Mouse (Mus musculus) kidney, postnatal 0 days (tissue): ENCODE measurements around the gene Ntn4. TPM values are rescaled to one million over a fixed set of nuclear protein-coding genes. Genes with fewer than 3 reads are reported as not detected.
A peak's percentile ranks its signal among the peaks of the same experiment; 100 is the strongest.

Source experiments
- ATAC-seq: fragments of 200-750 bp; cut with Nextera tagmentation; replicated peaks from 2 replicates; pipeline ENCODE4 v1.8.0; 2017; ENCODE audit warnings: low read depth, moderate number of reproducible peaks, moderate TSS enrichment, moderate library complexity; ENCODE audit not compliant: low FRiP score
- DNase-seq: peaks from one replicate; pipeline ENCODE4 v3.0.0-alpha.2; 2016; ENCODE audit warnings: low spot score
- H3K27ac ChIP-seq: fragments of 300-500 bp; sonication (generic); 2 replicates; pipeline ENCODE4 v1.5.1; 2014; ENCODE audit warnings: mild to moderate bottlenecking
- H3K27me3 ChIP-seq: fragments of 300-500 bp; sonication (generic); 2 replicates; pipeline ENCODE4 v1.6.1; 2014; ENCODE audit warnings: low read length, mixed read lengths; ENCODE audit not compliant: insufficient read depth
- H3K36me3 ChIP-seq: fragments of 300-500 bp; sonication (generic); 2 replicates; pipeline ENCODE4 v1.6.1; 2014; ENCODE audit warnings: low read length, mixed read lengths; ENCODE audit not compliant: insufficient read depth
- H3K4me1 ChIP-seq: fragments of 300-500 bp; sonication (generic); replicated peaks from 2 replicates; pipeline ENCODE4 v1.6.1; 2014; ENCODE audit warnings: antibody characterized with exemption, low read length, mixed read lengths; ENCODE audit not compliant: insufficient read depth
- H3K4me2 ChIP-seq: fragments of 300-500 bp; sonication (generic); 2 replicates; pipeline ENCODE4 v1.6.1; 2014; ENCODE audit warnings: mild to moderate bottlenecking, low read length, moderate library complexity, mixed read lengths
- H3K4me3 ChIP-seq: fragments of 300-500 bp; sonication (generic); replicated peaks from 2 replicates; pipeline ENCODE4 v1.5.1; 2014; ENCODE audit warnings: low read depth, low read length
- H3K9ac ChIP-seq: fragments of 300-500 bp; sonication (generic); 2 replicates; pipeline ENCODE4 v1.6.1; 2014; ENCODE audit warnings: low read depth, low read length
- H3K9me3 ChIP-seq: fragments of 300-500 bp; sonication (generic); replicated peaks from 2 replicates; pipeline ENCODE4 v1.6.1; 2016; ENCODE audit warnings: low read length, inconsistent platforms, mixed read lengths
- CTCF ChIP-seq: IDR thresholded peaks from 2 replicates; pipeline ENCODE4 v1.5.1; 2016; ENCODE audit warnings: antibody characterized with exemption, low read depth, mild to moderate bottlenecking, moderate library complexity
- WGBS: fragments of 180-500 bp; shearing (Covaris S2); extraction: QIAGEN DNeasy Blood & Tissue Kit; methylation state at CpG from one replicate; pipeline ENCODE4 v1.1.7; 2014; 5-methylcytosine and 5-hydroxymethylcytosine counted together
- polyA plus RNA-seq: library from polyadenylated mRNA; unstranded; fragments of >200 nt; fragmentation: Nextera tagmentation; extraction: Ambion mirVana; gene quantifications from 2 replicates; pipeline ENCODE4 v1.2.1, GENCODE M21; 2015

The Ntn4 gene
- polyA plus RNA-seq, 1 experiment from 2014 or later = 1.4 TPM

DNA sequence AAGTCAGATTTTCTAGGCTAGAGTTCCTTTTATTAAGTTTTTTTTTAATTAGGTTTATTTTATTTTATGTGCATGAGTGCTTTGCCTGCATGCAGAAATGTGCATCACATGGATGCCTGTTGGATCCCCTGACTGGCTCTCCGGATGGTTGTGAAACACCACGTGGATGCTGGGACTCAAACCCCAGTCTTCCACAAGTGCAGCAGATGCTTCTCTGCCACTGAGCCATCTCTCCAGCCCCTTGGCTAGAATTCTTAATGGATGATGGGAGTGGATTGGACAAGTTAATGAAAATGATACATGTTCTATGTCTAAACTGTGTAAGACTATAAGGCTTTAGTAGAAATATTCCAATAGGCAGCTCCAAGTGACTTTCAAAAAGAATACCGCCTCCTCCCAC, 47.3 kb downstream of the Ntn4 start:
- Histone ChIP-seq H3K4me1 (0 out of 2 replicates have a peak, but pooled peaks cover 3% of the 10 kb centered on the region), H3K27ac (no peak overlapping the region), H3K36me3 (no peaks in the 10 kb centered on the region), H3K4me2 (no peak overlapping the region), H3K9ac (no peak overlapping the region), H3K9me3 (no peaks in the 10 kb centered on the region), H3K4me3 (no peak overlapping the region), H3K27me3 (no peaks in the 10 kb centered on the region)
- TF ChIP-seq CTCF = no peak
- WGBS = 93% methylated on average over 3 of the region's 3 CpGs
- no peak for DNase-seq
- no peak for ATAC-seq

DNA sequence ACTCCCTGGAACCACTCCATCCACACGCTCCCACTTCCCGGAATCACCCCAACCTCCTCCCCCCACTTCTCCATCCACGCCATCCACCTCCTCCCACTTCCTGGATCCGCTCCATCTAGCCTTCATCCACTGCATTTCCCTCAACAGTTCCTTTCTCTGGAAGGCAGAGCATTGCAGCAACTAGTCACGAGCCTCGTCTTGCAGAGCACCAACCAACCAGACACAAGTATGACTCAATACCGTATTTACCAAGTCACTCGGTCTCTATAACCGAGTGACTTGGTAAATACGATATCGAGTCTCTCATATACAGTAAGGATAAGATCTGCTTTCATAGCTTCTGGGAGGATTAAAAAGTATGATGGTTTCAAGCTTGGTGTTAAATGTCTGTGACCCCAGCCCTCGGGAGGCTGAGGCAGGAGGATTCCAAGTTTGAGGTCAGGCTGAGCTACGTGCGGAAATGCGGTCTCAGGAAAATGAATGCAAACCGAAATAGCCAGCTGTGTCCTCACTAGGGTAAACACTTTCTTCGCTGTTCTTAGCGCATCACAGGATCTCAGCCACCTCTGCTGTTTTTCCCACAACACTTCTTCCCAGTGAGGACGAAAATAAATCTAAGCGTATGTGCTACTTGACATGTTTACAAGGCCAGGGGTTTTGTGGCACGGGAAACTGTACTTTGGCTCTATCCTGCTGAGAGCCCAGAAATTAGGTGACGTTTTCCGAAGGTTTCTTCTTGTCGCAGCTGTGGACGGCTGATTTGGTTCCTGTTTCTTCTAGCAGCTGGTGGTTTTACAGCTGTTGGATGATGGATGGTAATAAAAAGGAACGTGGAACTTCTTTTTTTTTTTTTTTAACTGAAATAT, 48.1 kb downstream of the Ntn4 start:
- H3K4me1 ChIP-seq = 0 out of 2 replicates have a peak, but pooled peaks cover 3% of the 10 kb centered on the region
- no peak overlapping the region for H3K9ac ChIP-seq
- ATAC-seq (no peak), DNase-seq (peak; percentile 79)
- no peaks in the 10 kb centered on the region for H3K36me3 ChIP-seq
- no peak overlapping the region for H3K4me3 ChIP-seq
- H3K4me2 ChIP-seq = no peak overlapping the region
- H3K9me3 ChIP-seq = no peaks in the 10 kb centered on the region
- 63% methylated on average over 26 of the region's 26 CpGs for WGBS
- TF ChIP-seq CTCF = no peak
- H3K27me3 ChIP-seq = no peaks in the 10 kb centered on the region
- H3K27ac ChIP-seq = 0 out of 2 replicates have a peak overlapping the region, but pooled peaks have one; percentile 2

DNA sequence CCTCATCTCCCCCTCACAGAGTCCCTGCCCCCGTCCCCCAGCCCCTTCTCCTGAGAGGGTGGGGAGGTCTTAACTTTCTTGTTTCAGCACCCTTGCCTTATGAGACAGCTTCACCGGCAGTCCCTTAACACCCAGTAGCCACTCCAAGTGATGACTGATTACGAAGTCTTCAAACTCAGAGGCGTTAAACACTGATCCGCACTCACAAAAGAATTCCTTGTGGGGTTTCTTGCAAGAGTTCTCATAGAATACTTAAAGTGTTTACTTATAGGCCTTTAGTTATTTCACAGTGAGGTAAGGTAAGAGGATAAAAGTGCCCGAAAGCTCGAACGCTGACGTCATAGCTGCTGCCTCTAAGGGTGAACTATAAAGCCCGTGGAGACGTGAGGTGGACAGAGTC, 50.9 kb downstream of the Ntn4 start:
- no peak overlapping the region for H3K4me2 ChIP-seq
- H3K9ac ChIP-seq = no peak overlapping the region
- no peaks in the 10 kb centered on the region for H3K27me3 ChIP-seq
- no peaks in the 10 kb centered on the region for H3K9me3 ChIP-seq
- no peak for DNase-seq
- no peak overlapping the region for H3K4me3 ChIP-seq
- ATAC-seq = no peak
- H3K4me1 ChIP-seq = 0 out of 2 replicates have a peak, but pooled peaks cover 3% of the 10 kb centered on the region
- no peaks in the 10 kb centered on the region for H3K36me3 ChIP-seq
- H3K27ac ChIP-seq = no peak overlapping the region
- TF ChIP-seq CTCF = no peak
- 69% methylated on average over 11 of the region's 11 CpGs for WGBS

DNA sequence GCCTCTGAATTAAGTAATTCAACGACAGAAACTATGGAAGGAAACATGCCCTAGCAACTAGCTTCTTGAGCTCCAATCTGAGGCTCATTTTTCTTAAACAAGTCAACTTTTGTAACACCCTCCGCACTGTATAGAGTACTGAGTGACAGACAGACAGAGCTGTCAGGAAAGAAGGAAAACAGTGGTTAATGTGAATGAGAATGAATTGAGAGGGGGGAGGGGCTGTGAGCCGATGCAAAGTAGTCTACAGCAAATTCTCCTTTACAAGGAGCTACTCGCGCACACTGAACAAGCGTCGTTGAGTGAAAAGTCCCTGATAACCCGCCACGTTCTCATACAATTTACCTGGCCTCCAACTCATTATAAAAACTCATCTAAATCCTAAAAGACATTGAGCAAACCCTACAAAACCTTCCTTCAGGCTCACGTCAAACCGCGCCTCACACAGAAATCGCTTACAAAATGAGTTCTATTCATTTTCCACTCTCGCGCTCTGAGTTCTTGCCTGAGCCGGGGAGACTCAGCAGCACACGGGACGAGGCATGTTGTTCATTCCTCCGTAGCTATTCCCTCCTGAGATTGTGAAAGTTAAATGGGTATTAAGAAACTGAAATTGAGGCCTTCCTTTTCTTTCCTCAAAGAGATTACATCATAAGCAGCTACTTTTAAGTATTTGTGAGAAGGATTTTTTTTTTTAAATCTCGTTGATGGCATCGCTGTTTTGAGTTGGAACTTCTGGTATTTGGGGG, 54.7 kb downstream of the Ntn4 start:
- 70% methylated on average over 21 of the region's 21 CpGs for whole genome bisulfite sequencing
- H3K4me1 ChIP-seq = 0 out of 2 replicates have a peak, but pooled peaks cover under 1% of the 10 kb centered on the region
- H3K27ac ChIP-seq = no peak overlapping the region
- no peak for TF ChIP-seq CTCF
- no peaks in the 10 kb centered on the region for H3K27me3 ChIP-seq
- no peaks in the 10 kb centered on the region for H3K36me3 ChIP-seq
- H3K4me2 ChIP-seq = no peak overlapping the region
- DNase-seq = no peak
- H3K9me3 ChIP-seq = no peaks in the 10 kb centered on the region
- ATAC-seq = no peak
- H3K9ac ChIP-seq = no peak overlapping the region
- no peak overlapping the region for H3K4me3 ChIP-seq

DNA sequence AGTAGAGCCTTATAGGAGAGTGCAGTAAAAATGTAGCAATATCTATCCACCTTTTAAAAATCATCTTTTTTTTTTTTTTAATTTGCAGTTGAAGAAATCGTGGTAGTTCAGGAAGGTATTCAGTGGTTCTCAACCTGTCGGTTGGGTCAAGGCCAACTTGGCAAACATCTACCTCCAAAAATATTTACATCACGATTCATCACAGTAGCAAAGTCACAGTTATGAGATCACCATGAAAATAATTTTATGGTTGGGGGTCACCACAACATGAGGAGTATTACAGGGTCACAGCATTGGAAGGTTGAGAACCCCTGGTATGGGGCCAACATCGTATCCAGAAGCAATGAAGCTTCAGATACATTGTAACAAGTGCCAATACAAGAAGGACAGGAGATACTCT, 55.5 kb downstream of the Ntn4 start:
- no peaks in the 10 kb centered on the region for H3K4me1 ChIP-seq
- no peak for DNase-seq
- no peak for ATAC-seq
- no peak overlapping the region for H3K4me2 ChIP-seq
- WGBS = 91% methylated on average over 4 of the region's 4 CpGs
- no peak overlapping the region for H3K9ac ChIP-seq
- H3K27ac ChIP-seq = no peak overlapping the region
- no peaks in the 10 kb centered on the region for H3K9me3 ChIP-seq
- no peak overlapping the region for H3K4me3 ChIP-seq
- TF ChIP-seq CTCF = no peak
- H3K36me3 ChIP-seq = no peaks in the 10 kb centered on the region
- H3K27me3 ChIP-seq = no peaks in the 10 kb centered on the region

DNA sequence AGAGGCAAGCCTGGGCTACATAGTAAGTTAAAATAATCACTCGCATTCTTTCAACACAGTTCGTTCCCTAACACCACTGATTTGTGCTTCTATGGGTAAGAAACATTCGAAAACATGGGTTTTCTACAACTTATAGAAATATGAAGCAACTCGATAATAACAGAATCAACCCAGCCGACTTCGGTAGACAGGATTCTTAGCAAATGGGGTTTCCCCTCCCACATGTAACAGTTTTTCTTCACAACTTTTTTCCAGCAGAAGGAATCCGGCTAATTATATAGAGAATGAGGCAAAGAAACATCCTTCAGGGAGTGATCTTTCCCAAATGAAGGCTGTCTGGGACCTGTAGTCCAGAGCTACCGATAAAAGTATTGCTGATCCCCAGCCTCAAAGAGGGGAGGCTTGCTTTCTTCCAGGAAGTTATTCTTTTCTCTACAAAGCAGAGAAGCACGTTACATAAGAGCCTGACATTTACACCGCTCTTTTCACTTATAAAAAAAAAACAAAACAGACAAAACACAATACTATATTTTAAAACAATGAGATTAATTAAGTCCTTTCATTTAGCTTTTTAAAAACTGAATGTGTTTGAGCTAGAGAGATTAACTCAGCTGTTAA, 57.5 kb downstream of the Ntn4 start:
- H3K4me3 ChIP-seq = no peak overlapping the region
- no peak for TF ChIP-seq CTCF
- no peak overlapping the region for H3K9ac ChIP-seq
- no peak for DNase-seq
- no peaks in the 10 kb centered on the region for H3K36me3 ChIP-seq
- no peak overlapping the region for H3K4me2 ChIP-seq
- no peak for ATAC-seq
- WGBS = 86% methylated on average over 10 of the region's 10 CpGs
- H3K27me3 ChIP-seq = no peaks in the 10 kb centered on the region
- no peak overlapping the region for H3K27ac ChIP-seq
- H3K4me1 ChIP-seq = no peaks in the 10 kb centered on the region
- H3K9me3 ChIP-seq = no peaks in the 10 kb centered on the region
